Mouse (Mus musculus): ENCODE results near the gene Olfr1120. TPM values are rescaled to one million over a fixed set of nuclear protein-coding genes. Genes with fewer than 3 reads are reported as not detected.

Gene Olfr1120
- polyA plus RNA-seq (2012; rRNA removed) = not detected in 2 replicates

GRCm38 (mm10) chr2:87354515-87354914 lies at the start of gene Olfr1120:
Gene Olfr1120 (plus strand): TSS chr2:87354815.

GRCm38 (mm10) chr2:87307281-87307680 lies 47.3 kb upstream of the Olfr1120 start, which contains the start of gene Olfr1118:
Gene Olfr1118 (plus strand): TSS chr2:87307581.

DNA sequence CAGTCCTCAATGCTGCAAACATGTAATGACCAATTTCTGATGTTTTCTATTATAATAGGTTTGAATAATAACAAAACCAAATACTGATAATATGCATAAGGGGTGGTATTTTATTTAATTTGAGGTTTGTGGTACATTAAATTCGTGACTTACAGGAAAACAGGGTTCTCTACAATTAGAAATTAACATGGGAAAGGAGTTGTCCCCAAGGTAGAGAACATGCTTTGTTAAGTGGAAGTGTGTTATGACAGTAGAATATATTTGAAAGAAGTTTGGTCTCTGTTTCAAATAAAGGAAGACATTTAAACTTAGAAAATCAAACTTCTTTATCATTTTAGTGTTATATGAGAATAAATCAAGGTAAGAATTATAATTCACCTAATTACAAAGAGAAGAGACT lies 15.0 kb downstream of the Olfr1120 start, which contains the start of gene Olfr1121:
Gene Olfr1121, plus strand, starts transcription at position 301 of the 400 bp plus-strand sequence.

GRCm38 (mm10) chr2:87385549-87385948 lies 30.9 kb downstream of the Olfr1120 start, which contains the start of gene Olfr1122:
Gene Olfr1122 (plus strand): TSS chr2:87385849.

Other genes with a start within 250 kb of the Olfr1120 start
- not detected in 2 replicates for gene Olfr259, start 240.2 kb upstream of the Olfr1120 start, polyA plus RNA-seq (2012; rRNA removed)
- not detected in 2 replicates for gene Olfr1110, start 214.5 kb upstream of the Olfr1120 start, polyA plus RNA-seq (2012; rRNA removed)
- not detected in 2 replicates for gene Olfr1111, start 202.2 kb upstream of the Olfr1120 start, polyA plus RNA-seq (2012; rRNA removed)
- gene Olfr1112, start 167.0 kb upstream of the Olfr1120 start, polyA plus RNA-seq (2012; rRNA removed) = not detected in 2 replicates
- not detected in 2 replicates for gene Olfr1113, start 145.8 kb upstream of the Olfr1120 start, polyA plus RNA-seq (2012; rRNA removed)
- not detected in 2 replicates for gene Olfr1115, start 106.8 kb upstream of the Olfr1120 start, polyA plus RNA-seq (2012; rRNA removed)
- gene Olfr1116, start 87.3 kb upstream of the Olfr1120 start, polyA plus RNA-seq (2012; rRNA removed) = not detected in 2 replicates
- not detected in 2 replicates for gene Olfr1118, start 47.2 kb upstream of the Olfr1120 start, polyA plus RNA-seq (2012; rRNA removed)
- not detected in 2 replicates for gene Olfr1121, start 15.1 kb downstream of the Olfr1120 start, polyA plus RNA-seq (2012; rRNA removed)
- not detected in 2 replicates for gene Olfr1122, start 31.0 kb downstream of the Olfr1120 start, polyA plus RNA-seq (2012; rRNA removed)
- gene Olfr1123, start 61.8 kb downstream of the Olfr1120 start, polyA plus RNA-seq (2012; rRNA removed) = not detected in 2 replicates
- not detected in 2 replicates for gene Olfr1124, start 75.5 kb downstream of the Olfr1120 start, polyA plus RNA-seq (2012; rRNA removed)
- gene Olfr1126, start 99.1 kb downstream of the Olfr1120 start, polyA plus RNA-seq (2012; rRNA removed) = not detected in 2 replicates
- gene Pramel7, start 142.3 kb downstream of the Olfr1120 start, polyA plus RNA-seq (2012; rRNA removed) = not detected in 2 replicates
- gene Pramel6, start 151.8 kb downstream of the Olfr1120 start, polyA plus RNA-seq (2012; rRNA removed) = not detected in 2 replicates
- not detected in 2 replicates for gene Olfr153, start 177.0 kb downstream of the Olfr1120 start, polyA plus RNA-seq (2012; rRNA removed)
- not detected in 2 replicates for gene Olfr1128, start 190.7 kb downstream of the Olfr1120 start, polyA plus RNA-seq (2012; rRNA removed)
- not detected in 2 replicates for gene Olfr1129, start 219.1 kb downstream of the Olfr1120 start, polyA plus RNA-seq (2012; rRNA removed)

All from stomach, adult 2 months (tissue).